Mouse (Mus musculus) cerebellum, adult 8-10 months (tissue): ENCODE results near the gene Elk3.

Experiments used
- DNase-seq: peaks from one replicate; pipeline ENCODE4 v3.0.0; 2022

Gene Elk3

GRCm38 (mm10) chr10:93291352-93291751 lies 19.6 kb downstream of the Elk3 start:
- DNase-seq: peak; percentile 61

GRCm38 (mm10) chr10:93289404-93289803 lies 21.5 kb downstream of the Elk3 start:
- no peak for DNase-seq

DNA sequence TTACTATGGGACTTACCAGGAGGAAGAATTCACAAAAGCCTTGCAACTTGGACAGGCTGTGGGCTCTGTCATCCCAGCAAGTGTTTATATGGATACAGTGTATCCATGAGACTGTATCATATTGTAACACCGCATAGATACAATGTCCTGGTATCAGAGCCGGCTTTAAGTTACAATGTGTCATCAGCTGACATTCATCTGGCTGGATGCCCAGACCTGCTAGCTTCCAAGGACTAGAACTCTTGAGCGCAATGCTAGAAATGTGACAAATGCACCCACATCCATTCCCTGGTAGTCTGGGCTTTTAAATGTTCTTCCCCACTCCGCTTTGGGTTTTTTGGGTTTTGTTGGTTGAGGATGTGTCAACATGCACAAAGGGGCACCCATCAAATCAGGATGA lies 22.6 kb downstream of the Elk3 start:
- no peak for DNase-seq

DNA sequence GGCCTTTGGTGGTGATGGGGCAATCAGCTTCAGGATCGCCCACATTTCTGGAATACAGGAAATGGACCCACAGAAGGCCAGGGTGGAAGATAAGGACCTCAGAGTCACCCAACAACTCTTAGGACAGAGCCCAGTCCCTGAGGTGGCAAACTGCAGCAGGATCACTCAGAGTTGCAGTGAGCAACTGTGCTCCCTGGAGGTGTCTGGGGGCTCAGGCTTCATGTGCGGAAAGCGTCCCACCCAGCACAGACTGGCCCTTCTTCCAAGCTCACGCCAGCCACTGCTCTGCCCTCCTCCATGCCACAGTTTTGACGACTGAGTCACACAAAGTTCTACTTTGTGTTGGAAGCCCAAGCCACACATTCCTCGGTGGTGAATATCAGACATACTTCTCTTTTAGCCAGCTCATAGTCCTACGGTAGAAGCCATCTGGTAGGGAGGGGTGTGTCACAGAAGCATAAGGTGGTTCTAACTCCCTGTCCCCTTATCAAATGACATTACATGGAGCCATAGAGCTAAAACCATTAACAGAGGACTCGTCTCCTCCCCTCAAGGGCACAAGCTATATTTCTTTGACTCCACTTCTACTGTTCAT lies 23.3 kb downstream of the Elk3 start:
- DNase-seq: no peak

GRCm38 (mm10) chr10:93285489-93285888 lies 25.4 kb downstream of the Elk3 start:
- DNase-seq: no peak

DNA sequence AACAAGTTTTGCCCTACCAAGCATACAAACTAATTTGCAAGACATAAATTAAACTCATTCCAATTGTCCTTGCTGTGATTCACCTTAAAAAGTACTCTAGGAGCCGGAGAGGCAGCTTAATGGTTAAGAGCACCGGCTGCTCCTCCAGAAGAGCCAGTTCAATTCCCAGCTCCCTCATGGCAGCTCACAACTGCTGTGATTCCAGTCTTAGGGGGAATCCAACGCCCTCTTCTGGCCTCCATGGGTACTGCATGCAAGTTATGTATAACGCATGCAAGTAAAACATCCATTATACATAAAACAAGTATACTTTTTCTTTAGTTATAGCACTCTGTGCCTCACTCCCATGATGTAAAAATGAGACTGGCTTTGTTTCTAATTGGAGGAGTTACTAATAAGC lies 27.7 kb downstream of the Elk3 start:
- DNase-seq: no peak

DNA sequence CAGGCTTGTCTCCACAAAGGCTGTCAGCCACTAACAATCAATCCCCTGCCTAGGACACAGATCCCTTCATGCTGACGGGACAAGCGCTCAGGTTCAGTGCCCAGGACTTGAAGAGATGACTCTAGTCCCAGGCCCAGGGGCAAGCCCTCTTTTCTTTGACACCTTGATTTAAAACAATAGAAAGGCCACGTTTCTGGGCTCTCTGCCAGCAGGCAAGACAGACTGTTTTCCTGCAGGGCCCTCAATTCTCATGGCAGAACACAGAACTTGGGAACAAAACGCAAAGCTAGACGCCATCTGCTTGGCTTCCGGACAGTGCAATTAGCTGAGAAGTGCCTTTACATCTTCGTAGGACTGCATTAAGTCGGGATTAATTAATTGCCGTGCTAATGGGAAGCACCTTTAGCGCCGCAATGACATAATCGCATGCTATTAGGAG lies 28.4 kb downstream of the Elk3 start:
- DNase-seq: no peak

- no peak for DNase-seq
These were observed 29.8 kb downstream of the Elk3 start for GRCm38 (mm10) chr10:93281092-93281491.

- DNase-seq: no peak
These were observed 30.3 kb downstream of the Elk3 start for GRCm38 (mm10) chr10:93280586-93280985.

DNA sequence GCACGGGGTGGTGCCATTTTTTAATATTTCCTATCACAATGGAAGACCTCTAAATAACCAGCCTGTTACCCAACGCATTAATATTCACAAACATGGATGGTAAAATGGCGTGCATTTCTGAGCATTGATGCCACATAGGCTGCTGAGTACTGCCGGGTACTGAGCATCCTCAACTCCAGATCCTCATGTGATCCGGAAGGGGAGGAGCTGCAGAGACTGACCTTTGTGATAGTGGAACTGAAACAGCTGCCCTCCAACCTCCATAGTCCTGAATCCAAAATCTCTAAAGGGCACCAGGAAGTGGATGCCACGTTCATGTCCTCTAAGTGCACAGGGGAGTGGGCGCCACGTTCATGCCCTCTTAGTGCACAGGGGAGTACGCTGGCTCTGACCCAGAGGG lies 31.9 kb downstream of the Elk3 start:
- no peak for DNase-seq

DNA sequence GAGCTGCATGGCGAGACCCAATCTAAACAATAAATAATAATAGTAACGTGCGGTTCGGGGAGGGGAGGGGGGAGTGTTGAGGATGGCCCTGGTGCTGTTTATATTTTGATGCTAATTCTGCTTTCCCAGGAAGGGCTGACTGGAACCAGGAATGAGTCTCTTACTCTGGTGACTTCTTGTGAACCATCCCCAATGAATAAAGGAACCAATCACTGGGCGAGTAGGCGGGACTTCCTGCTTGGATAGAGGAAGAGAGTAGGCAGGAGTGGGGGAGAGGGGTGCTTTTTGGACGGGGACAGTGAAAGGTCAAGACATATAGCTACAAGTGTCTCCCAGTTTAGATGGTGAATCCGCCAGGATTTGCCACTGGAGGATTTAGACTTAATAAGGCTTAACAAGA lies 32.6 kb downstream of the Elk3 start:
- DNase-seq: no peak

DNA sequence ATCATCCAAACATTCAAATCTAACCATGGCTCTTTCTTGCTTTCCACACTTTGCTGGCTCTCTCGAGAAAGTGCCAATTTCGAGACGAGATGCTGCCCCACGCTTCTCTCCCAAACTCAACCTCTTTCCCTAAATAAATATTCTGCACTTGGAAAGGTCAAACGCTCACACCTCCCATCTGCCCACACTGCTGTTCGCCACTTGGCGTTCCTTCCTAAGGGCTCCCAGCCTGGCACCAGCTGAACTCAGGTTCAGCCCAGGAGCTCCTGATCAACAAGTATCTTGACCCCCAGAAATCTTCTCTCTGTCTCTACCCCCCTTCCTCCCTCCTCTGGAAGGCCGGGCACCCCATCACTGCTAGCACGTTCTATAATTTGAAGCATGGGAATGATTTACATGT lies 34.1 kb downstream of the Elk3 start:
- peak; percentile 74 for DNase-seq

DNA sequence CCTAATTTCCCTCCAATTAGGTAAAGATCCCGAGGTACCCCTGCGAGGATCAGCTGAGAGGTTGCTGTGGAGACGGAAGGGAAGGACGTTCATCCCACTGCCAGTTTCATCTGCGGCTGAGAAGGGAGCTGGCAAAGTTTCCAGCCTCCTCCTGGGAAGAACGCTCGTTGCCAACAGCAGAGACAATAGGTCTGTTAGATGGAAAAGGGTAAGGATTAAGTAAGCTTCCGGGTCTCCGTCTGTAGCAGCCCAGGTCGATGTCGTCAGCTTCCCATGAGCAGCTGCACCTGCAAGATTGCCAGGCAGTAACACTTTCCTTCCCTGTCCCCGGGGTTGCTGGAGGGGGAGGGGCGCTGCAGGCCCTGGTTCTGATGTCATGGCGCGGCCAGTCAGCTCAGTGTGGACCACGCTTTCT lies 34.6 kb downstream of the Elk3 start:
- peak; percentile 92 for DNase-seq

DNA sequence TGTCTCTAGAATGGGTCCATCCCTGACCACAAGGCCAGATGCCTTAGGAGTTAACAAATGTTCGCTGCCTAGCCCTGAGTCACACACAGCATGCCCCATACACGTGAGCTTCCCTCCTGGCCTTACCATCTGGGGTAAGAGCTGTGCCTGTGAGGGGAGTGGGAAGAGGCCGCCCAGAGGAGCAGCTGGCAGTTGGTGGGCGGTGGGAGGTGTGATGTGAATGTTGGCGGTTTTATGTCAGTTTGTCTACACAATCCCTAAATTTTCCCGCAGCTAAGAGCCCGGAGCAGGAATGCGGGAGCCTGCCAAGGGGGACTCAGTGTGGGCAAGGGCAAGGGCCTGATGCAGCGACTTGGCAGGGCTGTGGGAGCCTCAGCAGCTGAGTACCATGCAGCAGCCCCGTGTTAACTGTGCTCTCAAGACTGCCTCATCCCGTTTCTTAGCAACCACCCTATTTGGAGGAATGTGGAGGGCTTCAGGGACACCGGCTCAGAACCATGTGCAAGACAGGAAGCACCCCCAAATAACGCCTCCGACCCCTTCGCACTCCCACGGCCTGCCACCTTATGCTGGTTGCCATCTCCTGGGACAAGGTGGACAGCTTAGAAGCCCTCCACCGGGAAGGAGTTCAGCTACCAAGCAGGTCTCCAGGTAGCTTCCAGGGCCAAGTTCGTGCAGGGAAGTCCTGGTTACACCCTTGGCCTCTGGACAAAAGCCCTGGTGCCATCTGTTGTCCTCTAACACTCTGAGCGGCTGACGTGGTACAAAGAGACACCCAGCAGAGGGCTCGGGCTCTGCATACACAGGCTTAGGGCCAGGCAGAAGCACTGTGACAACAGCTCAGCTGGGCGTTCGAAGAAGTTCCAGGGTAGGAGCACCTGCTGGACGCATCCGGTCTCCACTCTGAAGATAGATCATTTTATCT lies 35.5 kb downstream of the Elk3 start:
- peak; percentile 93 for DNase-seq

DNA sequence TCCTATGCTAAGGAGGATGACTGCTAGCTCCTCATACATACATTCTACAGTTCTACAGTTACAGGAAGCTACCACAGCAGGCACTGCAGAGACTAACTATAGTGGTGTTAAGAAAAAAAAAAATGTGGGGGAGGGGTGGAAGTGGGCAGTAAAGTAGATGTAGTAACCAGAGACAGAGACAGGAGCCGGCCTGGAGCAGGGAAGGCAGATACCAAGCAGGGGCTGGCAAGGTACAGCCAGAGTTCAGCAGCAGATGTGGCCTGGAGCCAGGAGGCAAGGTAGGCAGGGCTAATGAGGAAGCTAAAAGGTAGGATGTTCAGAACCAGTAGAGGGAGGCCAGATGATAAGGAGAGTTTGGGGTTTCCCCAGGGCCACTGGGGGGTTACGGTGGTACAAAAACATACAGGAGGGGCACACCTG lies 36.6 kb downstream of the Elk3 start:
- DNase-seq: no peak

DNA sequence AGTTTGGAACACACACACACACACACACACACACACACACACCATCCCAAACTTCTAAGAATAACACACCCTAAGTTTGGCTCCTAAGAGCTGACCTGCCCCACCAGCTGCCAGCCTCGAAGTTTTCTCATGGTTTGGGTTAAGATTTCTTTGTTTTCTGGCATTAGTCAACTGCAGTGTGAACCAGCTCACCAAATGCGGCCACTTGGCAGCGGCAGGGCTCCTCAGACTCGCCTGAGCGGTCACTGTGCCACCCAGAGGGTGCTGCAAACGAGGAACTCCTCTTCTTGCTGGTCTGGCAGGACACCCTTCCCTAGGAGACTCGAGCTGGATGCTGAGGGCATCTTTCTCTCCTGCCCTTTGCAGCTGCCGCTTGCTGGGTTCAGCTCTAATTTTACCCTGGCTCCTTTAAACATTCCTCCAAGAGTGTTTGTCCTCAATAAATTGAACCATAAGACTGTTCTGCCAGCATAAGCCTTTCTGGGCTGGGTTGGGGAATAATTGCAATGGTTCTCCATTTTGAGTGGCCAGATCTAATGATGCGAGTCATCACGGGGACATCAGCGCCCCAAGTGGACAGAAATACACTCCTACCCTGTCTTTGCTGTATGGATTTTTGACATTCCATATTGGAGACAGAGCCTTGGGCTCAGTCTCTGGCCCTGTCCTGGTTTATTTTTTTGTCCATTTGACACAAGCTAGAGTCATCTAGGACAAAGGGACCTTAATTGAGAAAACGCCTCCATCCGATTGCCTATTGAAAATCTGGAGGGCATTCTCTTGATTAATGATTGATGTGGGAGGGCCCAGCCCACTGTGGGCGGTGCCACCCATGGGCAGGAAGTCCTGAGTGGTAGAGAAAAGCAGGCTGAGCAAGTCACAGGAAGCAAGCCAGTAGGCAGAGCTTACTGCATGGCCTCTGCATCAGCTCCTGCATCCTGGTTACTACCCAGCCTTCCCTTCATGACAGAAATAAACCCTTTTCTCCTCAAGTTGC lies 37.7 kb downstream of the Elk3 start:
- DNase-seq: no peak

GRCm38 (mm10) chr10:93271831-93272230 lies 39.1 kb downstream of the Elk3 start:
- DNase-seq: no peak

DNA sequence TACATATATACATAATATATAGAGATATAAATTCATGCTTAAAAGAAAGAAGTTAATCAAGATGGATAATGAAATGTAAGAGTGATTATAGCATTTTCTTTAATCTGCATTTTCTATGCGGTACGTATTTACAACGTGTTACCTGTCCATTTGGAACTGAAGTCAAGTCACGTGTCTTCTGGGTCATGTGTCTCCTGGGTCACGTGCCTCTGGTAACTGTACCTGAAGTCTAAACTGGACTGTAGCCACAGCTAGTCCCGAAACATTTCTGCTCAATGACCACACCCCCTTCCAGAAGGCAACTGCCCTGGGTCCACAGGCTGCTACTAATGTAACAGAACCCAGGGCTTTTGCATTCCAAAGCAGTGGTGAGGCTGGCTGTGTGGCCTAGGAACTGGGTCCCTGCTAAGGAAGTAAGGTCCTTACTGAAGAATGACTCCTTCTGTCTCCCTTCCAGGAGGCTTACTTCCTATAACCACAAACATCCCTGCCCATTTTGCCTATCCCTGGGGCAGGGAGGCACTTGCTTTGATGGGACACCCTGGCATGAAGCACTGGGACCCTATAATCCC lies 40.0 kb downstream of the Elk3 start:
- DNase-seq: no peak

DNA sequence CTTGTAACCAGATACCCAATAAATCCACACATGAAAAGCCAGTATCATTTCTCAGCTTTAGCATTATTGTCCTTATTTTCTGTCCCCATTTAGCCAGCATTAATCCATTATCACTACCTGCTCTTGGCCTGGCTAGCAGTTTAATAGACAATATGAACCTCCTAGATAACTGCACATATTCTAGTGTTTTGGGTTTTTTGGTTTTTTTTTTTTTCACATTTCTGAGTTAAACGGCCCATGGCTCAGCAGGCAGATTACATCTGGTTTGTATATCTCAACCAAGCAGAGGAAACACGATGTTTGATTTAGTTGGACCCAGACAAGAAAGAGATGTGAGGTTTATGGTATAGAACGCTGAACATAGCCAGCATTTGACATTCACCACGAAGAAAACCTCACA lies 41.2 kb downstream of the Elk3 start:
- DNase-seq: no peak

DNA sequence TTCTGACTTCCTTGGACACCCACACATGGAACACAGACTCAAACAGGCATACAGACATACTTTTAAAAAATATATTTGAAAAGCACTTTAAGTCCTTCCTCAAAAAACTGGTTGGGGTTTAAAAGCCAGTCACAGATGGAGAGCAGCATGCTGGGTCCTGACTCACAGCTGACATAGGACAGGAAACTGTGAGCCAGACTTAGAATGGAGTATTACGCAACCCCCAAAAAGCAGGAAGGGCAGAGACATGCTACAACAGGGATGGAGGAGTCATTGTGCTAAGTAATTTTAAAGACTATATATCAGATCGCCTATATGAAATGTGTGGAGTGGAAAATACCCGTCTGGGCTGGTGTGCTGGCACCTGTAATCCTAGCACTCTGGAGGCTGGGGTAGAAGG lies 42.6 kb downstream of the Elk3 start:
- no peak for DNase-seq

DNA sequence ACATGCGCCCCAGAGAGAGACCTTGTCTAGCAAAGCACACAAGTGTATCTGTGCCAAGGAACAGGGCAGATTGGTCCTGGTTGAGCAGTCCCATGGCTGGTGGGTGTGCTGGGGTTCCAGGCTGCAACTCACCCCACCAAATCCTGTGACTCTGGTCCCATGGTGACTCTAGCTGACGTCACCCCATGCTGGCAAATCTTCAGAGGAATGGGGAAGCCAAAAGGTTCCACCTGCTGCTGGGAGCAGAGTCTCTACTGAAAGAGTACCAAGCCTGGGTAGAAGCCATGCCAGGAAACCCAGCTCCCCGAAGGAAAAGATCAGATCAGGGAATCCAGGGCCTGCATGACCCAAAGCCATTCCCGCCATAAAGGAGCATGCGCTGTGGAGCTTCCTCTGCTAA lies 43.4 kb downstream of the Elk3 start:
- DNase-seq: no peak

- DNase-seq: no peak
These were observed 44.4 kb downstream of the Elk3 start for GRCm38 (mm10) chr10:93266521-93266920.

- no peak for DNase-seq
These were observed 45.1 kb downstream of the Elk3 start for GRCm38 (mm10) chr10:93265833-93266232.
